In genomic region chr1:87696358-87696757, GRCm38 (mm10) we compare ENCODE assay signal across 9 mouse cellular contexts. TPM values are rescaled to one million over a fixed set of nuclear protein-coding genes. Genes with fewer than 3 reads are reported as not detected.
A peak's percentile ranks its signal among the peaks of the same experiment; 100 is the strongest.
DNase-seq lines count a peak whose midpoint lies in the region; ATAC-seq and TF ChIP-seq lines count a peak whose summit lies in the region.
"Had no signal": no experiment of that assay in that cellular context is flagged by ENCODE, and none has a peak within 500 bp of the region (broad histone marks: within the 10 kb centered on the region; RNA-seq: fewer than 3 reads in every experiment).

No protein-coding gene starts in this region.

- TF ChIP-seq CTCF in kidney, postnatal 0 days (IDR thresholded peaks at IDR 0.05; ENCODE audit: low read depth) = peak; percentile 15; the same call in 1 of the 2 replicates
- peak; percentile 27 for TF ChIP-seq CTCF in stomach, postnatal 0 days (IDR thresholded peaks at IDR 0.05; ENCODE audit: low read depth)

- H3K36me3 ChIP-seq in kidney, postnatal 0 days (ENCODE audit: insufficient read depth, low read length) = no peaks in the 10 kb centered on the region
- no peaks in the 10 kb centered on the region; the same call in 1 of the 2 replicates for H3K36me3 ChIP-seq in liver, embryonic 16.5 days (ENCODE audit: control insufficient read depth, insufficient read depth)
- H3K36me3 ChIP-seq in stomach, postnatal 0 days (ENCODE audit: control insufficient read depth, insufficient read depth, low read length) = no peaks in the 10 kb centered on the region
- no peaks in the 10 kb centered on the region for H3K36me3 ChIP-seq in forebrain, embryonic 12.5 days (replicated peaks)
- H3K36me3 ChIP-seq: lung, embryonic 15.5 days had no signal

- DNase-seq in kidney, postnatal 0 days (ENCODE audit: low spot score) = no peak
- DNase-seq in kidney, adult 11 months = no peak
- peak; percentile 81 for DNase-seq in ZHBTc4 (ENCODE audit: low read depth, low spot score)
- DNase-seq in stomach, postnatal 0 days (ENCODE audit: low spot score) = peak; percentile 17
- DNase-seq in layer of hippocampus, adult 18-20 months (ENCODE audit: low spot score in 2 of 2) = no peak
- DNase-seq in neural tube, embryonic 10.5 days (ENCODE audit: extremely low spot score, low spot score) = no peak

- 76% methylated on average over 5 of the region's 5 CpGs for WGBS in kidney, postnatal 0 days
- WGBS in liver, embryonic 16.5 days (ENCODE audit: insufficient replicate concordance) = 59% methylated on average over 5 of the region's 5 CpGs
- WGBS in stomach, postnatal 0 days = 72% methylated on average over 5 of the region's 5 CpGs
- 61% methylated on average over 5 of the region's 5 CpGs for WGBS in forebrain, embryonic 12.5 days

- TF ChIP-seq EP300 in stomach, postnatal 0 days (optimal IDR thresholded peaks at IDR 0.05) = no peak

- H3K9ac ChIP-seq in kidney, postnatal 0 days (ENCODE audit: low read depth, low read length) = no peak overlapping the region
- H3K9ac ChIP-seq in liver, embryonic 16.5 days (ENCODE audit: low read depth, low read length) = no peak overlapping the region
- no peak overlapping the region for H3K9ac ChIP-seq in stomach, postnatal 0 days (ENCODE audit: low read length)
- H3K9ac ChIP-seq in forebrain, embryonic 12.5 days = no peak overlapping the region
- H3K9ac ChIP-seq: lung, embryonic 15.5 days had no signal

- no peaks in the 10 kb centered on the region for H3K9me3 ChIP-seq in kidney, postnatal 0 days (replicated peaks; ENCODE audit: low read length)
- no peaks in the 10 kb centered on the region for H3K9me3 ChIP-seq in liver, embryonic 16.5 days (replicated peaks; ENCODE audit: control insufficient read depth, low read length)
- no peaks in the 10 kb centered on the region for H3K9me3 ChIP-seq in stomach, postnatal 0 days (ENCODE audit: control insufficient read depth, low read length)
- no peaks in the 10 kb centered on the region for H3K9me3 ChIP-seq in forebrain, embryonic 12.5 days
- H3K9me3 ChIP-seq: lung, embryonic 15.5 days had no signal

- H3K27me3 ChIP-seq in kidney, postnatal 0 days (ENCODE audit: insufficient read depth, low read length) = no peaks in the 10 kb centered on the region
- no peaks in the 10 kb centered on the region for H3K27me3 ChIP-seq in liver, embryonic 16.5 days (ENCODE audit: control insufficient read depth, insufficient read depth, low read depth, low read length)
- H3K27me3 ChIP-seq in stomach, postnatal 0 days (ENCODE audit: control insufficient read depth, insufficient read depth, low read length) = no peaks in the 10 kb centered on the region
- H3K27me3 ChIP-seq in forebrain, embryonic 12.5 days = no peaks in the 10 kb centered on the region
- H3K27me3 ChIP-seq: lung, embryonic 15.5 days had no signal

- H3K4me1 ChIP-seq in kidney, postnatal 0 days (replicated peaks; ENCODE audit: insufficient read depth, low read length) = no peaks in the 10 kb centered on the region
- H3K4me1 ChIP-seq in liver, embryonic 16.5 days (ENCODE audit: control insufficient read depth, low read depth, low read length) = no peaks in the 10 kb centered on the region
- no peaks in the 10 kb centered on the region for H3K4me1 ChIP-seq in stomach, postnatal 0 days (replicated peaks; ENCODE audit: control insufficient read depth, insufficient read depth)
- H3K4me1 ChIP-seq in forebrain, embryonic 12.5 days = no peaks in the 10 kb centered on the region
- H3K4me1 ChIP-seq: lung, embryonic 15.5 days had no signal

- no peak overlapping the region for H3K4me2 ChIP-seq in kidney, postnatal 0 days (ENCODE audit: low read length)
- H3K4me2 ChIP-seq in liver, embryonic 16.5 days (ENCODE audit: low read depth, low read length) = no peak overlapping the region
- no peak overlapping the region for H3K4me2 ChIP-seq in stomach, postnatal 0 days (replicated peaks; ENCODE audit: low read depth)
- H3K4me2 ChIP-seq in forebrain, embryonic 12.5 days = no peak overlapping the region
- H3K4me2 ChIP-seq: lung, embryonic 15.5 days had no signal

- H3K27ac ChIP-seq in kidney, postnatal 0 days = no peak overlapping the region
- no peak overlapping the region for H3K27ac ChIP-seq in liver, embryonic 16.5 days (ENCODE audit: low read length)
- no peak overlapping the region for H3K27ac ChIP-seq in stomach, postnatal 0 days (replicated peaks)
- H3K27ac ChIP-seq in forebrain, embryonic 12.5 days = no peak overlapping the region
- H3K27ac ChIP-seq: lung, embryonic 15.5 days had no signal

- ATAC-seq in kidney, postnatal 0 days (replicated peaks; ENCODE audit: low FRiP score, low read depth) = no peak
- ATAC-seq in liver, embryonic 16.5 days (ENCODE audit: low read depth) = 0 out of 2 replicates have a peak, but pooled peaks have one; percentile 14
- no peak for ATAC-seq in stomach, postnatal 0 days (ENCODE audit: low FRiP score, low TSS enrichment)
- no peak for ATAC-seq in forebrain, embryonic 12.5 days (ENCODE audit: low FRiP score)

- no peak overlapping the region for H3K4me3 ChIP-seq in kidney, postnatal 0 days (replicated peaks; ENCODE audit: low read depth, low read length)
- H3K4me3 ChIP-seq in liver, embryonic 16.5 days (ENCODE audit: low read depth, low read length) = no peak overlapping the region
- H3K4me3 ChIP-seq in stomach, postnatal 0 days (ENCODE audit: low read depth, low read length) = no peak overlapping the region
- no peak overlapping the region for H3K4me3 ChIP-seq in forebrain, embryonic 12.5 days (replicated peaks)
- H3K4me3 ChIP-seq: lung, embryonic 15.5 days had no signal

RNA-seq across cellular contexts. Expression of gene Atg16l1, which starts 59.3 kb away (rescaled TPM):
- 20.8 and 21.9 TPM in 2 replicates for polyA plus RNA-seq in kidney, postnatal 0 days (2015; fragmentation: Nextera tagmentation; extraction: Ambion mirVana)
- polyA plus RNA-seq in liver, embryonic 16.5 days (2015; fragmentation: Nextera tagmentation; extraction: Ambion mirVana) = 14.0 and 14.7 TPM in 2 replicates
- 14.6 and 15.7 TPM in 2 replicates for polyA plus RNA-seq in stomach, postnatal 0 days (2015; fragmentation: Nextera tagmentation; extraction: Ambion mirVana)
- total RNA-seq in layer of hippocampus, adult 18-20 months (2021) = 10 to 100 TPM; 61.1 to 64.7 TPM
- polyA plus RNA-seq in forebrain, embryonic 12.5 days (2016; fragmentation: Nextera tagmentation; extraction: Ambion mirVana) = 46.6 and 51.4 TPM in 2 replicates

Comparison
In these comparisons a context has a peak if more than half of its experiments do, and no peak if none do; other contexts are left out.
1. DNase-seq: peak in ZHBTc4 (single experiment) and stomach, postnatal 0 days (single experiment); none in kidney, postnatal 0 days (single experiment), kidney, adult 11 months (single experiment), layer of hippocampus, adult 18-20 months (0 of 2) and neural tube, embryonic 10.5 days (single experiment).